Mouse (Mus musculus): ENCODE data around the gene Ssbp4. TPM values are rescaled to one million over a fixed set of nuclear protein-coding genes. Genes with fewer than 3 reads are reported as not detected.

The Ssbp4 gene
- polyA plus RNA-seq, 1 experiment from 2014 or later = 173 TPM

GRCm38 (mm10) chr8:70605871-70606779 is 2.5 kb downstream of the Ssbp4 start:
- Histone ChIP-seq H3K27me3 (ENCODE audit: control insufficient read depth, insufficient read depth, low read length) (no peaks in the 10 kb centered on the region), H3K4me1 (replicated peaks; ENCODE audit: control insufficient read depth, insufficient read depth, low read length) (peaks cover 45% of the 10 kb centered on the region), H3K9ac (no peak overlapping the region), H3K4me3 (replicated peaks; ENCODE audit: low read length) (no peak overlapping the region), H3K9me3 (ENCODE audit: control insufficient read depth, low read length) (no peaks in the 10 kb centered on the region), H3K36me3 (replicated peaks; ENCODE audit: control insufficient read depth, insufficient read depth) (peaks cover 5% of the 10 kb centered on the region; the same call in 1 of the 2 replicates), H3K4me2 (replicated peaks) (peak overlapping the region; percentile 92; the same call in 1 of the 2 replicates), H3K27ac (no peak overlapping the region)
- ATAC-seq (ENCODE audit: low FRiP score) (no peak), DNase-seq (ENCODE audit: low spot score) (no peak)
- WGBS = 90% methylated on average over 9 of the region's 9 CpGs

- Histone ChIP-seq H3K36me3 (replicated peaks; ENCODE audit: control insufficient read depth, insufficient read depth) (peaks cover 5% of the 10 kb centered on the region; the same call in 1 of the 2 replicates), H3K4me1 (replicated peaks; ENCODE audit: control insufficient read depth, insufficient read depth, low read length) (peaks cover 46% of the 10 kb centered on the region), H3K27me3 (ENCODE audit: control insufficient read depth, insufficient read depth, low read length) (no peaks in the 10 kb centered on the region), H3K27ac (no peak overlapping the region), H3K9me3 (ENCODE audit: control insufficient read depth, low read length) (no peaks in the 10 kb centered on the region), H3K4me3 (replicated peaks; ENCODE audit: low read length) (no peak overlapping the region), H3K9ac (no peak overlapping the region), H3K4me2 (replicated peaks) (no peak overlapping the region)
- 83% methylated on average over 7 of the region's 7 CpGs for WGBS
- ATAC-seq (ENCODE audit: low FRiP score) (no peak), DNase-seq (ENCODE audit: low spot score) (no peak)
These were observed 4.1 kb downstream of the Ssbp4 start for GRCm38 (mm10) chr8:70604558-70604957.

- WGBS = 92% methylated on average over 13 of the region's 13 CpGs
- peak overlapping the region; percentile 87; the same call in 1 of the 2 replicates for H3K27ac ChIP-seq
These were observed 6.4 kb downstream of the Ssbp4 start for GRCm38 (mm10) chr8:70602139-70602811.

GRCm38 (mm10) chr8:70601271-70601649 is 7.4 kb downstream of the Ssbp4 start:
- H3K4me1 ChIP-seq (replicated peaks; ENCODE audit: control insufficient read depth, insufficient read depth, low read length) = peaks cover 49% of the 10 kb centered on the region

More at GRCm38 (mm10) chr8:70602139-70602811, 6.4 kb downstream of the Ssbp4 start:
- Histone ChIP-seq H3K27me3 (ENCODE audit: control insufficient read depth, insufficient read depth, low read length) (no peaks in the 10 kb centered on the region), H3K36me3 (replicated peaks; ENCODE audit: control insufficient read depth, insufficient read depth) (peaks cover 8% of the 10 kb centered on the region; the same call in 1 of the 2 replicates), H3K4me3 (replicated peaks; ENCODE audit: low read length) (no peak overlapping the region), H3K9me3 (ENCODE audit: control insufficient read depth, low read length) (no peaks in the 10 kb centered on the region), H3K9ac (no peak overlapping the region), H3K4me2 (replicated peaks) (no peak overlapping the region), H3K4me1 (replicated peaks; ENCODE audit: control insufficient read depth, insufficient read depth, low read length) (peaks cover 52% of the 10 kb centered on the region)
- ATAC-seq (ENCODE audit: low FRiP score) = no peak
- no peak for DNase-seq (ENCODE audit: low spot score)

GRCm38 (mm10) chr8:70600473-70601270 is 8.0 kb downstream of the Ssbp4 start:
- DNase-seq (ENCODE audit: low spot score) = no peak
- peaks cover 24% of the 10 kb centered on the region for H3K36me3 ChIP-seq (replicated peaks; ENCODE audit: control insufficient read depth, insufficient read depth)
- peaks cover 53% of the 10 kb centered on the region for H3K4me1 ChIP-seq (replicated peaks; ENCODE audit: control insufficient read depth, insufficient read depth, low read length)
- H3K9me3 ChIP-seq (ENCODE audit: control insufficient read depth, low read length) = no peaks in the 10 kb centered on the region
- peak overlapping the region; percentile 12; the same call in 1 of the 2 replicates for H3K4me3 ChIP-seq (replicated peaks; ENCODE audit: low read length)
- 12% methylated on average over 10 of the region's 10 CpGs for WGBS
- H3K27ac ChIP-seq = peak overlapping the region; percentile 87
- H3K27me3 ChIP-seq (ENCODE audit: control insufficient read depth, insufficient read depth, low read length) = no peaks in the 10 kb centered on the region; the same call in 1 of the 2 replicates
- H3K4me2 ChIP-seq (replicated peaks) = peak overlapping the region; percentile 53
- H3K9ac ChIP-seq = peak overlapping the region; percentile 33
- 0 out of 2 replicates have a peak, but pooled peaks have one; percentile 10 for ATAC-seq (ENCODE audit: low FRiP score)

More at GRCm38 (mm10) chr8:70601271-70601649, 7.4 kb downstream of the Ssbp4 start:
- H3K9me3 ChIP-seq (ENCODE audit: control insufficient read depth, low read length) = no peaks in the 10 kb centered on the region
- peak; percentile 84 for DNase-seq (ENCODE audit: low spot score)
- H3K27ac ChIP-seq = peak overlapping the region; percentile 87
- H3K9ac ChIP-seq = peak overlapping the region; percentile 33
- no peaks in the 10 kb centered on the region; the same call in 1 of the 2 replicates for H3K27me3 ChIP-seq (ENCODE audit: control insufficient read depth, insufficient read depth, low read length)
- 1% methylated on average over 26 of the region's 26 CpGs for WGBS
- peak overlapping the region; percentile 12; the same call in 1 of the 2 replicates for H3K4me3 ChIP-seq (replicated peaks; ENCODE audit: low read length)
- H3K36me3 ChIP-seq (replicated peaks; ENCODE audit: control insufficient read depth, insufficient read depth) = peaks cover 18% of the 10 kb centered on the region; the same call in 1 of the 2 replicates
- H3K4me2 ChIP-seq (replicated peaks) = peak overlapping the region; percentile 53
- ATAC-seq (ENCODE audit: low FRiP score) = peak; percentile 68

- H3K27ac ChIP-seq = no peak overlapping the region
- 87% methylated on average over 12 of the region's 12 CpGs for WGBS
- H3K36me3 ChIP-seq (replicated peaks; ENCODE audit: control insufficient read depth, insufficient read depth) = peaks cover 25% of the 10 kb centered on the region
- ATAC-seq (ENCODE audit: low FRiP score) (no peak), DNase-seq (ENCODE audit: low spot score) (no peak)
- H3K4me1 ChIP-seq (replicated peaks; ENCODE audit: control insufficient read depth, insufficient read depth, low read length) = peaks cover 63% of the 10 kb centered on the region
- no peaks in the 10 kb centered on the region for H3K9me3 ChIP-seq (ENCODE audit: control insufficient read depth, low read length)
- no peak overlapping the region for H3K4me3 ChIP-seq (replicated peaks; ENCODE audit: low read length)
- H3K27me3 ChIP-seq (ENCODE audit: control insufficient read depth, insufficient read depth, low read length) = no peaks in the 10 kb centered on the region; the same call in 1 of the 2 replicates
- no peak overlapping the region for H3K4me2 ChIP-seq (replicated peaks)
- H3K9ac ChIP-seq = no peak overlapping the region
These were observed 9.0 kb downstream of the Ssbp4 start for GRCm38 (mm10) chr8:70599507-70600290.

GRCm38 (mm10) chr8:70598722-70599121 is 9.9 kb downstream of the Ssbp4 start:
- Histone ChIP-seq H3K9me3 (ENCODE audit: control insufficient read depth, low read length) (no peaks in the 10 kb centered on the region), H3K4me3 (replicated peaks; ENCODE audit: low read length) (peak overlapping the region; percentile 38), H3K36me3 (replicated peaks; ENCODE audit: control insufficient read depth, insufficient read depth) (peaks cover 25% of the 10 kb centered on the region), H3K27ac (no peak overlapping the region), H3K4me2 (replicated peaks) (peak overlapping the region; percentile 71), H3K4me1 (replicated peaks; ENCODE audit: control insufficient read depth, insufficient read depth, low read length) (peaks cover 65% of the 10 kb centered on the region), H3K27me3 (ENCODE audit: control insufficient read depth, insufficient read depth, low read length) (no peaks in the 10 kb centered on the region; the same call in 1 of the 2 replicates), H3K9ac (peak overlapping the region; percentile 61)
- ATAC-seq (ENCODE audit: low FRiP score) = no peak
- WGBS = 15% methylated on average over 10 of the region's 10 CpGs
- no peak for DNase-seq (ENCODE audit: low spot score)

GRCm38 (mm10) chr8:70598283-70598682 is 10.4 kb downstream of the Ssbp4 start:
- Histone ChIP-seq H3K9me3 (ENCODE audit: control insufficient read depth, low read length) (no peaks in the 10 kb centered on the region), H3K9ac (peak overlapping the region; percentile 61), H3K27me3 (ENCODE audit: control insufficient read depth, insufficient read depth, low read length) (no peaks in the 10 kb centered on the region; the same call in 1 of the 2 replicates), H3K27ac (0 out of 2 replicates have a peak overlapping the region, but pooled peaks have one; percentile 9), H3K4me1 (replicated peaks; ENCODE audit: control insufficient read depth, insufficient read depth, low read length) (peaks cover 65% of the 10 kb centered on the region), H3K4me2 (replicated peaks) (peak overlapping the region; percentile 71), H3K36me3 (replicated peaks; ENCODE audit: control insufficient read depth, insufficient read depth) (peaks cover 25% of the 10 kb centered on the region), H3K4me3 (replicated peaks; ENCODE audit: low read length) (peak overlapping the region; percentile 38)
- DNase-seq (ENCODE audit: low spot score) (peak; percentile 74), ATAC-seq (ENCODE audit: low FRiP score) (peak; percentile 18)
- 1% methylated on average over 29 of the region's 29 CpGs for WGBS

Measured in hindbrain, embryonic 14.5 days (tissue).